Mouse (Mus musculus) regulatory T cell (primary cell): ENCODE results near the gene Naa16.

Source experiments
- in situ Hi-C: fragments of 300-600 bp; cut with MboI, MseI; formaldehyde crosslinking; loops from one replicate; pipeline ENCODE4 v1.15.1; 2025; ENCODE audit warnings: high pct_unique_total_duplicates

Gene Naa16

DNA sequence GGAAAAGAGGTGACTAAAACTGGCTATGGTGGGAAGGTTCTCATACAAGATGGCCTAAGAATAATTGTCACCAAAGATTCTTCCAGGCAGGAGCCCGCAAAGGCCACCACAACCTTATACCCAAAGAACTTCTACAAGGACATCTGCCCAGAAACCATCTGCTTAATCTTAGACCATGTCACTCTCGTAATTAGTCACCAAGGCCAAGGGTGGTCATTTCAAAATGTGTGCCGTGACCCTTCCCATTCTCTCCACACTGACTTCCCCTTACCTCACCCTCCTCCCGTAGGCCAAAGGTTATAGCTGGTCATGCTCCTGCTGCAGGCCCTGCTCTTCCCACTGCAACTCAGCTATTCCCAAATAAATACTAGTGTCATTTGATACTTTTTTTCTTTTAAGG, 111.7 kb downstream of the Naa16 start:
- in situ Hi-C loops: no loop called here

DNA sequence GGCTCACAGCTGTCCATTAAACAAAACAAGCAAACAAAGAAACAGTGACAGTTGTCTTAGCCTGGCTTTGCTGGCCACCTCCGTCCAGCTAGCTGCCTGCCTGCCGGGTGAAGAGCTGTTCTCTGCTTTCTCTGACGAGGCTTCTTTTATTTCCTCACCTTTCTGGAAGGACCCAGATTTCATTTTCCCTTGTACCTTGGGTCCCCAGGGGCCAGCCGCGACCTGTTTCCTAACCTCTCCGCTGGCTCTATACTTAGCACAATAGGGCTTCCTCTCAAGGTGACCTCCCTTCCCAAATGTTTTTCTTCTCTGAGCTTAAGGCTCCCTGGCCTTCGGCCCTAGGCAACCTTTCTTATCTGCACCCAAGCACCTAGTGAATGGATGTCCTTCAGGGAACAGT, 112.7 kb downstream of the Naa16 start:
- in situ Hi-C loops: no loop called here

DNA sequence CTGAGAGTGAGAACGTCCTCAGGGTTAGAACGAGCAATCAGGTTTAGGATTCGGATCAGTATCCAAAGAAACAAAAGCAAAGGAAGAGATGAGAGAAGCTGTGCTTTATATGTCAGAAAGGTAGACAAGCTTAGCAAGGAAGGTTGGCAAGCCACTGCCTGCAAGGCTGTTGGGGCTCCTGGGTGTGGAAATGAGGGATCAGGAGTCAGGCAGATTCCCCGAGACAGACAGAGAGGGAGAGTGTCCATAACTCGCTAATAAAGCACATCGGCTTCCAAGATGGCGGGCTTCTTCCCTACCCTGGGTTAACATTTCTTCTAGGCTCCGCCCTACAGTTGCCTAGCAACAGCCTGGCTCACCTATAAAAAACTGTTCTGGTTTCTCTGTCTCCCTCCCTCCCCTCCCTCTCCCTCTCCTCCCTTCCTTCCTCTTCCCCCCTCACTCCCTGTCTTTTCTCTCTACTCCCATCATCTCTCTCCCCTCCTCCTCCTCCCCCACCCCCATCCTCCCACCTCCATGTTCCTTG, 114.6 kb downstream of the Naa16 start:
- in situ Hi-C loops: no loop called here

DNA sequence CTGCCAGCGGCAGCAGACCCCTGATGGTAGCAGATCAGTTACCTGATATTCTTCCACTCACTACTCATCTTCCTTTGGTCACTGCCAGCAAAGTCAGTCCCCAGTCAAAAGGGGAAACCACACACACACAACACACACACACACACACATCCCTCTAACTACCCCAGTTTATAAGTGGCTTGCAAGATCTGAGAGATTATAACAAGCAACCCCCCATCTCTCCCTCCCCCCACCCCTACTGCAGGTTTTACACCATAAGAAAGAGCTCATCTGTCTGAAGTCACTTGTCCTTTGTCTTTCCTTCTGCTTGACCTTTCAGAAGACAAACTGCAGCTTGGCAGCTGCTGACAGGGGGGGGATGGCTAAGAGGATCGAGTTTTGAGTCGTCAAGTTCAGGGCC, 115.1 kb downstream of the Naa16 start:
- in situ Hi-C loops: no loop called here
